Mouse (Mus musculus): Measurements from ENCODE around the gene Fam8a1.

Fam8a1 gene

GRCm38 (mm10) chr13:46674601-46675000 is 5.3 kb downstream of the Fam8a1 start:
- DNase-seq (ENCODE audit: low spot score in 2 of 2), result peak in 1 of 2 experiments; percentile 14

GRCm38 (mm10) chr13:46677721-46678120 is 8.4 kb downstream of the Fam8a1 start:
- no peak for DNase-seq (ENCODE audit: low spot score in 2 of 2)

- no peak for DNase-seq (ENCODE audit: low spot score in 2 of 2)
Observed at GRCm38 (mm10) chr13:46682921-46683320, 13.6 kb downstream of the Fam8a1 start.

- no peak for DNase-seq (ENCODE audit: low spot score in 2 of 2)
Observed at GRCm38 (mm10) chr13:46683370-46683769, 14.0 kb downstream of the Fam8a1 start.

GRCm38 (mm10) chr13:46690559-46691241 is 21.4 kb downstream of the Fam8a1 start:
- DNase-seq (ENCODE audit: low spot score in 2 of 2), result no peak

- no peak for DNase-seq (ENCODE audit: low spot score in 2 of 2)
Observed at GRCm38 (mm10) chr13:46695296-46695908, 26.1 kb downstream of the Fam8a1 start.

- no peak for DNase-seq (ENCODE audit: low spot score in 2 of 2)
Observed at GRCm38 (mm10) chr13:46695932-46696331, 26.6 kb downstream of the Fam8a1 start.

- DNase-seq (ENCODE audit: low spot score in 2 of 2), result no peak
Observed at GRCm38 (mm10) chr13:46696788-46697187, 27.5 kb downstream of the Fam8a1 start.

- DNase-seq (ENCODE audit: low spot score in 2 of 2), result no peak
Observed at GRCm38 (mm10) chr13:46699372-46699771, 30.1 kb downstream of the Fam8a1 start.

GRCm38 (mm10) chr13:46701486-46701885 is 32.2 kb downstream of the Fam8a1 start:
- no peak for DNase-seq (ENCODE audit: low spot score in 2 of 2)

GRCm38 (mm10) chr13:46703138-46703537 is 33.8 kb downstream of the Fam8a1 start:
- peak in 1 of 2 experiments; percentile 5 for DNase-seq (ENCODE audit: low spot score in 2 of 2)

- no peak for DNase-seq (ENCODE audit: low spot score in 2 of 2)
Observed at GRCm38 (mm10) chr13:46713486-46713885, 44.2 kb downstream of the Fam8a1 start.

- DNase-seq (ENCODE audit: low spot score in 2 of 2), result no peak
Observed at GRCm38 (mm10) chr13:46715976-46716639, 46.8 kb downstream of the Fam8a1 start.

- no peak for DNase-seq (ENCODE audit: low spot score in 2 of 2)
Observed at GRCm38 (mm10) chr13:46718893-46719400, 49.6 kb downstream of the Fam8a1 start.

GRCm38 (mm10) chr13:46721009-46721408 is 51.7 kb downstream of the Fam8a1 start:
- no peak for DNase-seq (ENCODE audit: low spot score in 2 of 2)

- no peak for DNase-seq (ENCODE audit: low spot score in 2 of 2)
Observed at GRCm38 (mm10) chr13:46724371-46724770, 55.0 kb downstream of the Fam8a1 start.

GRCm38 (mm10) chr13:46725227-46725626 is 55.9 kb downstream of the Fam8a1 start:
- DNase-seq (ENCODE audit: low spot score in 2 of 2), result no peak

- DNase-seq (ENCODE audit: low spot score in 2 of 2), result peak in 1 of 2 experiments; percentile 30
Observed at GRCm38 (mm10) chr13:46726288-46727037, 57.1 kb downstream of the Fam8a1 start.

GRCm38 (mm10) chr13:46727038-46727836 is 57.9 kb downstream of the Fam8a1 start:
- peak in 1 of 2 experiments; percentile 39 for DNase-seq (ENCODE audit: low spot score in 2 of 2)
